Mouse (Mus musculus) hindbrain, embryonic 14.5 days (tissue): ENCODE measurements at regions not wholly inside any gene's neighbourhood (a gene's known extent, or its start where the extent isn't known, plus 50 kb on each side); places are given as distances from the start of the nearest gene placed in this dataset.

Experiments used
- ATAC-seq: fragments of 200-750 bp; cut with Nextera tagmentation; 2 replicates; pipeline ENCODE4 v1.8.0; 2017; ENCODE audit warnings: moderate number of reproducible peaks, mild to moderate bottlenecking, moderate TSS enrichment, moderate library complexity; ENCODE audit not compliant: low FRiP score
- DNase-seq: peaks from one replicate; pipeline ENCODE4 v3.0.0-alpha.2; 2015; ENCODE audit warnings: low spot score
- H3K27ac ChIP-seq: fragments of 300-500 bp; sonication (generic); 2 replicates; pipeline ENCODE4 v1.5.1; 2014; ENCODE audit warnings: mild to moderate bottlenecking, moderate library complexity
- H3K27me3 ChIP-seq: fragments of 300-500 bp; sonication (generic); 2 replicates; pipeline ENCODE4 v1.6.1; 2014; ENCODE audit warnings: mild to moderate bottlenecking, low read length, mixed read lengths; ENCODE audit not compliant: control insufficient read depth, insufficient read depth
- H3K36me3 ChIP-seq: fragments of 300-500 bp; sonication (generic); replicated peaks from 2 replicates; pipeline ENCODE4 v1.6.1; 2014; ENCODE audit not compliant: control insufficient read depth, insufficient read depth
- H3K4me1 ChIP-seq: fragments of 300-500 bp; sonication (generic); replicated peaks from 2 replicates; pipeline ENCODE4 v1.6.1; 2014; ENCODE audit warnings: antibody characterized with exemption, low read length, mixed read lengths; ENCODE audit not compliant: control insufficient read depth, insufficient read depth
- H3K4me2 ChIP-seq: fragments of 300-500 bp; sonication (generic); replicated peaks from 2 replicates; pipeline ENCODE4 v1.6.1; 2014; ENCODE audit warnings: mild to moderate bottlenecking, moderate library complexity
- H3K4me3 ChIP-seq: fragments of 300-500 bp; sonication (generic); replicated peaks from 2 replicates; pipeline ENCODE4 v1.5.1; 2014; ENCODE audit warnings: mild to moderate bottlenecking, low read length
- H3K9ac ChIP-seq: fragments of 300-500 bp; sonication (generic); 2 replicates; pipeline ENCODE4 v1.6.1; 2014
- H3K9me3 ChIP-seq: fragments of 300-500 bp; sonication (generic); 2 replicates; pipeline ENCODE4 v1.6.1; 2016; ENCODE audit warnings: low read length; ENCODE audit not compliant: control insufficient read depth
- WGBS: fragments of 180-500 bp; shearing (Covaris S2); extraction: QIAGEN DNeasy Blood & Tissue Kit; methylation state at CpG from one replicate; pipeline ENCODE4 v1.1.7; 2014; 5-methylcytosine and 5-hydroxymethylcytosine counted together

- Histone ChIP-seq H3K9me3 (no peaks in the 10 kb centered on the region), H3K4me3 (no peak overlapping the region), H3K27ac (no peak overlapping the region), H3K4me2 (no peak overlapping the region), H3K9ac (no peak overlapping the region), H3K27me3 (no peaks in the 10 kb centered on the region), H3K4me1 (0 out of 2 replicates have a peak, but pooled peaks cover 5% of the 10 kb centered on the region), H3K36me3 (no peaks in the 10 kb centered on the region)
- WGBS, result 39% methylated on average over 8 of the region's 8 CpGs
- ATAC-seq (no peak; the same call in 1 of the 2 replicates), DNase-seq (no peak)
Observed at GRCm38 (mm10) chr3:101670561-101671001, 66.1 kb upstream of the Atp1a1 start.

GRCm38 (mm10) chr3:101669743-101670142 is 65.3 kb upstream of the Atp1a1 start:
- H3K27ac ChIP-seq, result no peak overlapping the region
- H3K9me3 ChIP-seq, result no peaks in the 10 kb centered on the region
- ATAC-seq (no peak), DNase-seq (no peak)
- no peaks in the 10 kb centered on the region for H3K27me3 ChIP-seq
- no peak overlapping the region for H3K4me2 ChIP-seq
- no peaks in the 10 kb centered on the region for H3K36me3 ChIP-seq
- H3K9ac ChIP-seq, result no peak overlapping the region
- H3K4me3 ChIP-seq, result no peak overlapping the region
- H3K4me1 ChIP-seq, result 0 out of 2 replicates have a peak, but pooled peaks cover 5% of the 10 kb centered on the region
- WGBS, result 91% methylated on average over 3 of the region's 3 CpGs

DNA sequence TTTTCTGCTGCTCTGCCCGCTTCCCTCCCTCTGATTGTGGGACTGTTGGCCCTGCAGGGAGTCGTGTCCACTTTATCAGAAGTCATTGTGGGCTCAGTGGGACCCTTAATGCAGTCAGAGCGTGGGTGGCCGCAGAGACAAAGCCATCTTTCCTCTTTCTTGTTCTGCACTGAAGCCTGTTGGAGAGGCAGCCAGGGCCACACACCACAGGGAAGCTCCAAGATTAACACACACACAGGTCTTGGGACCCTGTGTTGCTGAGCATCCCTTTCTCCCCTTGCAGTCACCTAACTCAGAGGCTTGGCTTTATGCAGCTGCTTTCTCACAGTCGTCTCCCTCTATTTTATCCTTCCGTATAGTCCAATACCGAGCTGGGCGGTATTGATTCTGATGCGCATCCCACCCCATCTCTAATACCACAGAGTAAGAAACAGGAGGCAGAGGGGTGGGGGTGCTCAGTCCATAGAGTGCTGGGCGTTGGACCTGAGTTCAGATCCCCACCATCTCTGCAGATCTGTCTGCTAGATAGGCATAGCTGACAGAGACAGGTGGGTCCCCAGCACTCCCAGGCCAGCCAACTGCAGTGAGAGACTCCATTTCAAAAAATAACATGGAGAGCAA is 63.4 kb upstream of the Atp1a1 start:
- Histone ChIP-seq H3K27ac (no peak overlapping the region), H3K9ac (no peak overlapping the region), H3K27me3 (no peaks in the 10 kb centered on the region), H3K36me3 (no peaks in the 10 kb centered on the region), H3K4me3 (no peak overlapping the region), H3K4me1 (0 out of 2 replicates have a peak, but pooled peaks cover 5% of the 10 kb centered on the region), H3K4me2 (no peak overlapping the region), H3K9me3 (no peaks in the 10 kb centered on the region)
- ATAC-seq (no peak), DNase-seq (no peak)
- WGBS, result 55% methylated on average over 10 of the region's 10 CpGs

GRCm38 (mm10) chr3:101667186-101667585 is 62.7 kb upstream of the Atp1a1 start:
- Histone ChIP-seq H3K4me1 (0 out of 2 replicates have a peak, but pooled peaks cover 5% of the 10 kb centered on the region), H3K9me3 (no peaks in the 10 kb centered on the region), H3K27ac (no peak overlapping the region), H3K9ac (no peak overlapping the region), H3K27me3 (no peaks in the 10 kb centered on the region), H3K36me3 (no peaks in the 10 kb centered on the region), H3K4me2 (no peak overlapping the region), H3K4me3 (no peak overlapping the region)
- ATAC-seq (no peak), DNase-seq (no peak)
- 38% methylated on average over 4 of the region's 4 CpGs for WGBS

GRCm38 (mm10) chr3:101666583-101666982 is 62.1 kb upstream of the Atp1a1 start:
- Histone ChIP-seq H3K27me3 (no peaks in the 10 kb centered on the region), H3K9me3 (no peaks in the 10 kb centered on the region), H3K27ac (no peak overlapping the region), H3K4me3 (no peak overlapping the region), H3K4me2 (no peak overlapping the region), H3K4me1 (peaks cover 8% of the 10 kb centered on the region), H3K9ac (no peak overlapping the region), H3K36me3 (no peaks in the 10 kb centered on the region)
- ATAC-seq (no peak), DNase-seq (no peak)
- 92% methylated on average over 8 of the region's 8 CpGs for WGBS

DNA sequence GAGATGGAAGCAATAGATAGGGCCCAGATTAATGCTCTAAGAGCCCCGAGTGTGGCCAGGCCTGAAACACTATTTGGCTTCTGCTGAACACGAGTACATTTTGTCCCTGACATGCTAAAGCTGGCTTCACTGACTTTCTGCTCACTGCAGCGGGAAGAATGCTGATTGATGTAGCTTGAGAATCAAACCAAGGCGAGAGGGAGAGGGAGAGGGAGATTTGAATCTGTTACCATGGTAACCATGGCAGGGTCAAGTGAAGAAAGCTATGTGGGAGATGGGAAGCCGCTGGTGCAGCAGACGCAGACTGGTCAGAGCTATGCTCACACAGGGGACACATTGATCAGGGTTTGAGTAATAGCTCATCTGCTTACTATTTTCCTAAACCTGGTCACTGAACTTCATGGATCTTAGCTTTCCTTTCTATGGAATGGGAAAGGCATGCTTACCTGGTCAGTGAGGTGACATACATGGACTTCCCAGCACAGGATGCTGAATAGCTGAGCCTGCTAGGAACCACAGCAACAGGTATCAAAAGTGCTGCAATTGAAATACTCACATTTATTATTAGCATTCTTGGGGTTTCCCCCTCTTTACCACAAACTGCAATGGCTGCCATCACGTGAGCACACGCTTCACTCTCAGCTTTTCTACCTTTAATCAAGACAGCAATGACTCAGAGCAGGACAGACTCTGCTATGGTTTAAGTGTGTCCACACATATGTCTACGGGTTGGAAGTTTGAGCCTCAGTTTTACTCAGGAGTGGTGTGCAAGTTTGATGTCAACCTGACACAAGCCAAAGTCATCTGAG is 56.9 kb upstream of the Atp1a1 start:
- Histone ChIP-seq H3K4me3 (no peak overlapping the region), H3K27ac (peak overlapping the region; percentile 86), H3K4me2 (no peak overlapping the region), H3K9ac (peak overlapping the region; percentile 29; the same call in 1 of the 2 replicates), H3K27me3 (no peaks in the 10 kb centered on the region), H3K4me1 (peaks cover 23% of the 10 kb centered on the region), H3K9me3 (no peaks in the 10 kb centered on the region), H3K36me3 (no peaks in the 10 kb centered on the region)
- 31% methylated on average over 9 of the region's 9 CpGs for WGBS
- ATAC-seq (peak; percentile 84), DNase-seq (peak; percentile 75)

- DNase-seq (no peak), ATAC-seq (no peak)
- peak overlapping the region; percentile 86 for H3K27ac ChIP-seq
- WGBS, result 25% methylated on average over 6 of the region's 6 CpGs
- no peaks in the 10 kb centered on the region for H3K9me3 ChIP-seq
- H3K27me3 ChIP-seq, result no peaks in the 10 kb centered on the region
- H3K4me3 ChIP-seq, result no peak overlapping the region
- peaks cover 23% of the 10 kb centered on the region for H3K4me1 ChIP-seq
- no peak overlapping the region for H3K4me2 ChIP-seq
- H3K36me3 ChIP-seq, result no peaks in the 10 kb centered on the region
- H3K9ac ChIP-seq, result peak overlapping the region; percentile 29; the same call in 1 of the 2 replicates
Observed at GRCm38 (mm10) chr3:101660635-101661034, 56.2 kb upstream of the Atp1a1 start.

GRCm38 (mm10) chr3:101660176-101660575 is 55.7 kb upstream of the Atp1a1 start:
- no peaks in the 10 kb centered on the region for H3K9me3 ChIP-seq
- H3K4me1 ChIP-seq, result peaks cover 23% of the 10 kb centered on the region
- ATAC-seq, result no peak
- H3K36me3 ChIP-seq, result no peaks in the 10 kb centered on the region
- WGBS, result 70% methylated on average over 4 of the region's 4 CpGs
- H3K9ac ChIP-seq, result 0 out of 2 replicates have a peak overlapping the region, but pooled peaks have one; percentile 29
- H3K27me3 ChIP-seq, result no peaks in the 10 kb centered on the region
- no peak overlapping the region for H3K4me2 ChIP-seq
- H3K27ac ChIP-seq, result peak overlapping the region; percentile 86
- no peak for DNase-seq
- no peak overlapping the region for H3K4me3 ChIP-seq

DNA sequence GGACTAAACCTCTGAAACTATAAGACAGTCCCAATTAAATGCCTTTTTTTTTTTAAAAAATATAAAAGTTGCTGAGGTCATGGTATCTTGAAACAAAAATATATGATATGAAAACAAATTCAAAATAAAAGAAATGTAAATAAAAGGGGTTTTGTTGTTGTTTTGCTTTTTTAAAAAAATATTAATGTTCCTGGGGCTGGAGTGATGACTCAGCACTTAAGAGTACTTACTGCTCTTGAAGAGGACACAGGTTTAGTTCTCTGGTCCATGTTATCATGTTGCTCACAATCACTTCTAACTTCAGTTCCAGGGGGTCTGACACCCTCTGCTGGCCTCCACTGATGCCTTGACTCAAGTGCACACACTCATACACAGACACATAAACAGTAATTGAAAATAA is 53.5 kb upstream of the Atp1a1 start:
- Histone ChIP-seq H3K9me3 (no peaks in the 10 kb centered on the region), H3K27me3 (no peaks in the 10 kb centered on the region), H3K4me2 (no peak overlapping the region), H3K27ac (no peak overlapping the region), H3K36me3 (no peaks in the 10 kb centered on the region), H3K4me1 (peaks cover 23% of the 10 kb centered on the region), H3K9ac (no peak overlapping the region), H3K4me3 (no peak overlapping the region)
- ATAC-seq, result no peak
- DNase-seq, result no peak
